Mouse (Mus musculus): ENCODE results near the gene Mgat5.

DNA sequence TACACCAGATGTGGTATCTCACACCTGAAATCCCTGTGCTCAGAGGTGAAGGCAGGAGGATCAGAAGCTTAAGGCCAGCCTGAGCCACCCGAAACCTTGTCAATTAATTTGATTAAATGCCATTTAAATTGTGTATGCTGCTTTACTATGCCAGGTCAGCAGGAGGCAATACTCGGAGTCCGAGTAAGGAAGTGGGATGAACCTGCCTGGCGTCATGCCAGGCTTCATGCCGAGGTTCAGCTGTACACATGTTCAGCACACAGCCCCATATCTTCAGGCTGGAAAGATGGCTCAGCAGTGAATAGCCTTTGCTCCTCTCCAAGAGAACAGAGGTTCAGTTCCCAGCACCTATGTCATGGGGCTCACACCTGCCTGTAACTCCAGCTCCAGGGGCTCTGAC, 331.6 kb downstream of the Mgat5 start:
- no peak for TF ChIP-seq CTCF (IDR thresholded peaks at IDR 0.05; ENCODE audit: low read depth)
- no peak for TF ChIP-seq EP300 (IDR thresholded peaks at IDR 0.05; ENCODE audit: low read depth)

Measured in heart, postnatal 0 days (tissue).